Mouse (Mus musculus) kidney, postnatal 10 days (tissue): ENCODE measurements around the gene Cdh4.

Experiments used
- DNase-seq: peaks from one replicate; pipeline ENCODE4 v3.0.0; 2021; ENCODE audit warnings: mixed read lengths

The Cdh4 gene

DNA sequence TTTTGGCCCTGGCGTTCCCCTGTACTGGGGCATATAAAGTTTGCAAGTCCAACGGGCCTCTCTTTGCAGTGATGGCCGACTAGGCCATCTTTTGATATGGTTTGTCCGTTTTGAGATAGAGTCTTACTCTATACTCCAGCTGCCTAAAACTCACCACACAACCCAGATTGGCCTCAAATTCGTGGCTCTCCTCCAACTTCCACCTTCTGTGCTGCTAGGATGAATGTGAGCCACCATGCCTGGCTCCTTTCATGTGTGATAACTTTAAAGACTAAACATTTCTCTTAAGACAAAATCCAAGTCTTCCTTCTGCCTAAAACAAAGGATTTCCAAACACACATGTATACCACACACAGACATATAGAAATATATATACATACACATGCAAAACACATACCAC is 246.7 kb downstream of the Cdh4 start:
- DNase-seq: no peak

DNA sequence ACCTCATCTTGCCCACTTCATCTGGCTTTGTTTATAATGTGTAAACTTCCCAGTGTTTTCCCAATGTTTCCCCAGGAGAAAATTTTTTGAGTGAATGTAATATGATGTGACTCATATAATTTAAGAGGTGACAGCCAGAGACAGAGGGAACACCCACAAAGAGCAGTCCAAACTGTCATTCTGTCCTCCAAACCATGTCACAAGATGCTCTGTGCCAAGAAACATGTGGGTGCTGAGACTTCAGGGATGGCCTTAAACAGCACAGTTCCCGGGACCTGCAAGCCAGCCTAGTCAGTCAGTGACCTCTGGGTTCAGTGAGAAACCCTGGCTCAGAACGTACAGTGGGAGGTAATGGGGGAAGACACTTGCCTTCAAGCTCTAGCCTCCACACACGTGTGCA is 247.5 kb downstream of the Cdh4 start:
- no peak for DNase-seq

DNA sequence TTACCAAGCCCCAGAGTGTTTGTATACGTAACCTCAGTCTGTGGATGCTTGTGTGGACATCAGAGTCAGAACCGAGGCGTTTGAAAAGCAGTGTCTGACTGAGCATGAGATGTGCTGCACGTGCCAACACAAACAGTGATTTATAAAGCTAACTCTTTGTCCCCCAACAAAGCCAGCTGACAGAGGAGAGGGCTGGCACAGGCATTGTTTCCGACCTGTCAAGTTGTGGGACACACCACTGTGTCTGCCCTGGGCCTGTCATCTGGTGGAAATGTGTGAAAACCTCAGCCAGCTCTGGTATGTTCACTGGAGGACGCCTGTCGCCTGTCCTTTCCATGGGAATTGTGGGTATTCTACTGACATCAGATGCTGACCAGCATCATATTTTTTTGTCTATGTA is 248.3 kb downstream of the Cdh4 start:
- no peak for DNase-seq

DNA sequence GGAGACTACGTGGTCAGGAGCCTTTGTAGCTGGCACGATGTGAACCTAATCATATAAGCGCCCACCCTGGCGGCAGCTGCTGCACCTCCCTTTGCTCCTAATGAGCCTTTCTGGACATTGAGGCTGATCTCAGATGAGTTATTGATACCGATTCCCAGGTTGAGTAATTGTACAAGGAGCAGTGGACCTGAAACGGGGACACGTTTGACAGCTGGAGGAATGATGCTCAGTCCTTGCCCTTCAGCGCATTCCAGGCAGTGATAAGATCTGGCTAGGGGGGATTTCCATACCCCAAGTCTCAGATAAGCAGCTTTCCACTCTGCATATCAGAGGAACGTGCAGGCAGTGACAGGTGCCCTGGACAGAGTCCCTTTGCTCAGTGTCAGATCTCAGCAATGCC is 252.7 kb downstream of the Cdh4 start:
- no peak for DNase-seq

DNA sequence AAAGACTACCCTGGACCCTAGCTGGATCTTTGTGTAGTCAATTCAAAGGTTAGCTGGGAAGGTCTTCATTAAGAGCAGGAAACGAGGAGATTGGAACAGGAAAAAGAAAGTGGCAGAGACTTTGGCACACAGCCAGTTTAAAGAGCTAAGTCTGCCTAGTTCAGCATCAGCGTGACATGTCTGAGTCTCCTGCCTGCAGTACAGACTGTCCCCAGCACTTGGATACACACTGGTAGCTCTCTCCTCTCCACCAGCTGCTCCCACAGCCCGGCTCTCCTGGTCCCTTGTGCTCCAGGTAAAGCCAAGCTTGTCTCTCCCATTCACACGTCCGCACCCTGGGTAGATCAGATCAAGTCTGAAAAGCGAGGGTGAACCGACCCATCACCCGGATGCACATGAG is 255.4 kb downstream of the Cdh4 start:
- no peak for DNase-seq

DNA sequence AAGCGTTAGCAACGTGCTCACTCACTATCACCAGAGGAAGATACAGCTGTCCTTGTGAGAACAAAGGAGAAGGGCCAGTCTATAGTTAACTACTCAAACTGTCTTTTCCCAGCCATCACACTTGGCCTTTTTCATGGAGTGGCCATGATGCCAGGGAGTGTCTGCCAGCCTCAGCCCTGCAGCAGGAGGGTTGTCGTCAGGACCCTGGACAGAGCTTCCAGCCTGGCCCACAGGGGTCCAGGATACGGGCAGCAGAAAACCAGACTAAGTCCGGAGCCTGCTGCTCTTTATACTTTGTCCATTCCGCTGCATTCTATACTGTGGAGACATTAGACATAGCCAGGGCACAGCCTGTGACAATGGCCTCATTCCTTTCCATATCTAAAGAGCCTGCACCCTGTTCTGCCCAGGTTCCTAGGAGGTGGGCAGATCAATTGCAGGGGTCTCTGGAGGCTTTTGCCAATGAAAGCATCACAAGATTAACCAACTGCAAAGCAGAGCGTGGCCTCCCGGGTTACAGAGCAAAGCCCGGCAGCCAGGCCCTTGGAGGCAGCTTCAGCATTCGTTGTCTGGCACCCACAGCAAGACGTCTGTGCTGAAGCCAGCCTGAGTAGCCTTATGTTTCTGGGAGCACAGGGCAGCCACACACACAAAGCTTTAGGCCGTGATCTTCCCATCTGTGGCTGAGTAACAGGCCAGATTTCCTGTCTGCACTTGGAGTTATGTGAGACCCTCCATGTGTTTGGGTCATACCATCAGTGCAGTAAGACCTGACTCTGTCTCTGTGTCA is 256.2 kb downstream of the Cdh4 start:
- DNase-seq: peak; percentile 65

DNA sequence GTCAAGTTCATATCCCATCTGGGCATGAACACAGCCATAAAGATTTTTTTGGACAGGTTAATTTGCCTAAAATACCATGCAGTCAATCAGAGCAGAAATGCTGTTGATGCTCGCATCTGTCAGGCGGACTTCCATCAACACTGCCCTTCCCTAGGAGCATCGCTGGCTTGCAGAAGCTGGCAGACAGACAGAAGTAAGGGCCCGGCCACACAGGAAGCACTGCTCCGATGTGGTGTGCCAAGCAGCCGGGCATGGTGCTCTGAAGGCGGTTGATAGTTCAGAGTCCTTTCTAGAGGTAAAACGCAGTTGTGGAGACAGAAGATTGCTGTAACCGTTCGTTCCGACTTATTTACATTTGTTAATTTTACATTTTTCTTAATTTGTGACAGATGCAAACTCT is 262.8 kb downstream of the Cdh4 start:
- no peak for DNase-seq

DNA sequence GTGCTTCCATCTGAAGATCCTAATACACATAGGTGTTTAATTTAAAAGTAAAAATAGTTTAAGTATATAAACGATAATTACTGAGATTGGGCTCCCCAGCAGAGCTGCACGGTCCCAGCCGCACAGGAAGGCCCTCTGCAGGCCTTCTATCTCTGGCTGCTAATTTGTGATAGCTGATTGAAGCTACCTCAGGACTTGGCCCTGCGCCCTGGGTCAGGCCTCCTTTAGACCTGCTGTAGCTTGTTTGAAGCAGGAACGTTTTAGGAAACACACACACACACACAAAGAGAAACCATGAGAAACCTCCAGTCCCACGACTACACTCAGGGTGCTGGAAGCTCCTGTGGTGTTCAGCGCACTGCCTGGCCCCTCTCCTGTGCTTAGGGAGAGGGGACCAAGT is 263.2 kb downstream of the Cdh4 start:
- DNase-seq: no peak

DNA sequence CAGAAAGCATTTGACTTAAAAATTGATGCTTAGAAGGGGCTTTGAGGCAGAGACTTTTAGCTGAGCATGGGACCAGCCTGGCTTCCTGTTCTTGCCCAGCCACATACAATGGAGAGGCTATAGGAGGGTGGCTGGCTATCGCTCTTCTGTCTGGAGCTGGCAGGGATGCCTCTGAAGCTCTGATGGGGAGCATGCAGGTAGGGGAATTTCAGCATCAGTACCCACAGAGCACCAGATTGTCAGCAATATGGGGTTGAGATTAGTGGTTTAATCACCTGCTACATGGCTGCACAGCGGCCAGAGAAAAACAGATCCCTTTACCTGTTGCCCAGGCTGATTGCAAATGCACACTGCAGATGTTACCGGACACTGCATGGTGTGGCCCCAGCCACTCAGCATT is 264.4 kb downstream of the Cdh4 start:
- no peak for DNase-seq

DNA sequence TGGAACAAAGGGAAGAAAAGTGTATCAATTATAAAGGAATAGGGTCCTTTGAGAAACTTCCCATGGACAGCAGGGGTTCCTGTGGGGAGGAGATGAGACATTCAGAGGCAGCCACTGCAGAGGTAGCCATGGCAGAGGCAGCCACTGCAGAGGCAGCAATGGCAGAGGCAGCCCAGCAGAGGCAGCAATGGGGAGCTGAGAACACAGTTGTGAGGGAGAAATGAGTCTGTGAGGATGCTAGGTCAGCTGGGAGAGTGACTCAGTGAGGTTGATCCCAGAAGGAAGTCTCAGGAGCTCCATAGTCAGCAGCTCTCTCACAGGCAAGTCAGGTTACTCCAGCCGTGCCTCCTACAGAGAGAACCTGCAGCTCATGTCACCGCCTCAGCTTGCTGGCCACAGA is 266.9 kb downstream of the Cdh4 start:
- no peak for DNase-seq

DNA sequence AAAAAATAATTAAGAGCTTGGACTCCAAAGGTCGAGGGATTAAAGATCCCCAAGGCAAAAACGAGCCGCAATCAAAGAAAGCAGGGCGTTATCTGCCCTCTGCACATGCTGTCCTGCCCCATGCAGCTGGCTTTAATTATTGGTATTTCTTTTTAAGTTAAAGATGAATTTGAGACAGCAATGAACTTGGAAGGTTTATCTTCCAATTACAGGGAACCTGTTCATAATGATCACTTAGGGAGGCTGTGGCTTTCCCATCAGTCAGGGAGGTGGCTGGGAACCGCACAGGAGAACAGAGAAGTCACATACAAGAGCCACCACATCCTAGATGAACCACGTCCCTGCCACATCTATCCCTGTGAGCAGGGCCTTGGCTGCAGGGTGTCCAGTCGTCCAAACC is 270.5 kb downstream of the Cdh4 start:
- no peak for DNase-seq

DNA sequence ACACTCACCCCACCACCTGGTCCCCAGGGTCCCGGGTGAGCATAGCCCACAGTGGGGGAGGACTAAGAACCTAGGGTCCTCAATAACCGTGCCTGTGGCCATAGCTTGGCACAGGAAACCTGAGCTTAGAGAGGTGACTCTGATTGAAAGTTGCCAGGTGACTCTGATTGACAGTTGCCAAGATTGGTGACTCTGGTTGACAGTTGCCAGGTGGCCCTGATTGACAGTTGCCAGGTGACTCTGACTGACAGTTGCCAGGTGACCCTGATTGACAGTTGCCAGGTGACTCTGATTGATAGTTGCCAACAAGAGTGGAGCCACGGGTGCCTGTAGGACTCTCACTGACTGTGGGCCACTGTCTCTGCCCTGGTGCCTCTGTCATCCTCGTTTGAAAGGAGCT is 271.1 kb downstream of the Cdh4 start:
- DNase-seq: no peak

DNA sequence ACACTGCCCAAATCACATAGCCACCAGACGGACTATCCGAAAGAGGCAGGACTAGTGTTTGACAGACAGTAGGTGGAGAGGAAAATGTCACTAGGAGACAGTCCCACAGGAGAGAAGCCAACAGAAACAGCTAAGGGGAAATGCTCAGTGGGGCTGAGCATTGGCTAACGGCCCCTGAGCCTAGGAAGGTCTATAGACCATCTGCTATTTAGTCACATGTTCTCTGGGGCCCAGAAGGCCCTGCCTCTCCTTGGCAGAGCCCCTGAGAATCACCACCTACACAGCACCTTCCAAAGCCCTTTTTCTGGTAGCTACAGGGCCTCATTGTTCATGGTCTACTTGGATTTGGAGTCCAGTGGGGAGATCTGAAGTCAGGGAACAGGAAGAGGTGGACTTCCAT is 271.9 kb downstream of the Cdh4 start:
- DNase-seq: no peak

DNA sequence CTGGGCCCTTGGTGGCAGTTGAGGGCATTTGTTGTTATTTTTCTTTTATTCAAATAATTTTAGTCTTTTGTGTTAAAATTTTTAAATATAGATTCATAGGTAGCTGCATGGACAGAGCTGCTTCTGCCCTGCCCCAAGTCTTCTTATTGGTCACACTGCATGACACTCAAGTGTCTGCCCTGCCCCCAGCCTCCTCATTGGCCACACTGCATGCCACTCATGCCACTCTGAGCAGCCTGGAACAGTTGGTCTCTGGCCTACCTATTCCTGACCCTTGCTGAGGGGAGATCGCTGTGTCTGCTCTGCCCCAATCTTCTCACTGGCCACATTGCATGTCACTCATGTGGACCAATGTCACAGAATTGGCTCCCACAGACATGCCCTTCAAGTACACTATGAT is 273.1 kb downstream of the Cdh4 start:
- DNase-seq: no peak

DNA sequence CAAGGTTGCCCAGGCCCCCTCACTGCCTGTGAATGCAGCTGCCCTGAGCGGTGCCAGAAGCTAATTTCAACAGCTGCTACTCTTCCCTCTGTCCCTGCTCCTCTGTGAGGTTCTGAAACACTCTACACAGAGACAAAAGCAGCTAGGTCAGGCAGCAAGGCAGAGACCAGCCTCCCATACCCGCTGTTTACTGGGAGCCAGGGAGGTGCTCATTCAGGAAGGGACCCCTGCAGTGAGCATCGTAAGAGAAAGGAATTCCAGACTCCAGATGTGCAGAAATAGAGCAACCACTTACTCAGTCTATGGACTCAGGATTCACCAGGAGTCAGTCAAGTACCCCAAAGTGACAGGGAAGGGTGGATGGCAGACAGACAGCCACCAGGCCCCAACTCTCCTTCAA is 278.1 kb downstream of the Cdh4 start:
- DNase-seq: no peak

DNA sequence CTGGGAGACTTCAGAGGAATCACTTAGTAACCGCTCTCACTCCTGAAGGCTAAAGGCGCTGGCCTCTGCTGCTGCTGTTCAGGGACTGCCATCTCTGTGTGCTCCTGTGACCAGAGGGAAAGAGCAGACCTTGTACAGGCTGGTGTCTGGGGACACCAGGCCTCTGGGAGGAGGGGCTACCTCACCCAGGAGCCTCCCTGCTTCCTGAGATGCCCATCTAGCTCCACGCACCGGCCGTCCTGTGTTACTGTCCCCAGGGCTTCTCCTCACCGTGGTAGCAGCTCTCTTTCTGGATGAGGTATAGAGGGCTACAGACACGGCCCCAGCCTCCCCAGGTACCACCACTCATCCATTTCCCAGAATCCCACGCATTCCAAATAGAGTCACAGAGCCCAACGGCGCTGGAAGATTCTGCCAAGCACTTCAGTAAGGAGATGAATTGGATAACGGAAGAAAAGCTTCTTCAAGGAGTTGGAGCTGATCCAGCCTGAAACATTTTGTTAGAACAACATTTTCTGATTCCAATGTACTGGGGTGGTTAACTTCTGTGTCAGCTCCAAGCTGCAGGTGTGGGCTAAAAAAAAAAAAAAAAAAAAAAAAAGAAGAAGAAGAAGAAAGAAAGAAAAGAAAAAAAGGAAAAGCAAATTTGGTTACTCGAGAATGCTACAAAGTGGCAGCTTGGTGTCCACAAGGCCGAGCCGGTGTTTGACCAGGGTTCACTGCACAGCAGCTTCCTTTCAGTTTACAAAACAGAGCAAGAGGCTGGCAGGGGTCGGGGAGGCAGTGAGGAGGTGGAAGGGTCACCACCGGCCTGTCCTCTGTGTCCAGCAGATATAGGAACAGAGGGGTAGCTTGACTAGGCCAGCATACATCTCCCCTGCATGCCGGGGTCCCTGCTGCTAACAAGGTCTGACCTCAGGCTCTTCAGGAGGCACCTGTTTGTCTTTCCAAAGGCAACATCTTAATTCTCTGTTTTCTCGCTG is 279.6 kb downstream of the Cdh4 start:
- DNase-seq: no peak

DNA sequence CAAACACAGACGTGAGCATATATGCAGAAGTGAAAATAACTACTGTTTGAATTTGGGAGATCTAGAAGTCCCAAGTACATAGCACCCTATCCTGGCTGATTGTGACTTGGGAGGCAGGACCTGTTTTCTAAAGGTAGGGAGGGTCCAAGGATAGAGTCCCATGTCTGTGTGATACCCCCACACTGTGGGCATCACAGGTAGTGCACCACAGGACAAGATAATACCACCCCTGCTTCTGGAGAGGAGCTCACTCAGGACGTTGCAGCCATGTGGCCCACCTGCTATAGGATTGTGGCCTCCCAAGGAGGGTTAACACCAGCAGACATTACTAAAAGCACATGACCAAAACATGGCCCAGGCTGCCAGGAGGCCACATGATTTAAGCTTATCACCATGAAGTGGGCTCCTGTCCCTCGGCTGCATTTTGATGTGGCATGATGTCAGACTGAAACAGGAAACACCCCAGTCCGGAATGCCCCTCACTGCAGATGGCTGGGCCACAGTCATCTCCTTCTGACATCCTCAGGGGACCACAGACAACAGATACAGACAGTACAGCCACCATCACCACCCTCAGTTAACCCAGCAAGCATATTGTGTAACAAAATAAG is 280.6 kb downstream of the Cdh4 start:
- DNase-seq: no peak

DNA sequence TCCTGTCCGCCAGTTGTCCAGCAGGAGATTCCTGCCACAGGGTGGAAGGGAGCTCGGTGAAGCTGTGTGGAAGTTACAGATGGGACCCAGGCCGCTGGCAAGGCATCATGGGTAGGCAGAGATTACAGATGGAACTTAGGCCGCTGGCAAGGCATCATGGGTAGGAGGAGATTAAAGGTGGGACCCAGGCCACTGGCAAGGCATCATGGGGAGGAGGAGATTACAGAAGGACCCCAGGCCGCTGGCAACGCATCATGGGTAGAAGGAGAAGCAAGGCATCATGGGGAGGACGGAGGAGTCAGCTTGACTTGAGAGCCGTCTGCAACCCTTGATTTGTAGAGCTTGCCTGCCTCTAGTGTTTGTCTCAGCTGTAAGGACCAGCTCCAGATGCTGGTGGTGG is 281.2 kb downstream of the Cdh4 start:
- no peak for DNase-seq

DNA sequence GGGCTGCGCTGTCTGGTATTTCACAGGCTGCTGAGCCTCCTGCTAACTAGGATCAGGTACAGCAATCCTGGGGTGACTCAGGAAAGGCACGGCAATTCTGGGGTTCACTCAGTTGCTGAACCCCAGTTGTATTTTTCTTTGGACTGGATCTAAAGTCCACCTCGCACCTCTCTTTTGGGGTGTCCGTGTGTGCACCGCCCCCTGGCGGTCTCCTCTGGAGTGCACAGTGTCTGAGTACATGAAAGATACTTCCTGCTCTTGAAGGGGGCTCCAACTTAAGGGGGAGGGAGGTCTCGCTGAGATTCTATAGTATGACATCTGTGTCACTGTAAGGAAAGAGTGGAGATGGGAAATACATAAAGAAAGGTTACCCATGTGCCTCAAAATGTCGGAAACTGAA is 286.8 kb downstream of the Cdh4 start:
- DNase-seq: peak; percentile 38

DNA sequence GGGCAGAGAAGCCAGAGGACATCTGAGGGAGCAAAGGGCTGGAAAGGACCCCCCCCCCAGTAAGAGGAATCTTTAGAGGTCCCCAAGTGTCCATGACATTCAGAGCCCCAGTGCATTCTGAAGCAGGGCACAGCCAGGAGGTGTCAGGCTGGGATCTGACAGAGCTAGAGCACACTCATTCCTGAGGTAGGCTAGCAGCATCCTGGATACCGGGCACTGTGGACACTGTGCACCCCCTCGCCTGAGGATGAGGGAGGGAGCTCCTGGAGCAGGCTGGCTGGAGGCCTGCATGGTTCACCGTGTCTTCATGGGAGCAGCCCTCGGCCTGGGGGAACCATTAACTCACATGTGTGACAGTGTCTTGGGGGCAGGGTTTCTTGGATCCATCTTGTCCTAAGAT is 287.6 kb downstream of the Cdh4 start:
- DNase-seq: no peak

DNA sequence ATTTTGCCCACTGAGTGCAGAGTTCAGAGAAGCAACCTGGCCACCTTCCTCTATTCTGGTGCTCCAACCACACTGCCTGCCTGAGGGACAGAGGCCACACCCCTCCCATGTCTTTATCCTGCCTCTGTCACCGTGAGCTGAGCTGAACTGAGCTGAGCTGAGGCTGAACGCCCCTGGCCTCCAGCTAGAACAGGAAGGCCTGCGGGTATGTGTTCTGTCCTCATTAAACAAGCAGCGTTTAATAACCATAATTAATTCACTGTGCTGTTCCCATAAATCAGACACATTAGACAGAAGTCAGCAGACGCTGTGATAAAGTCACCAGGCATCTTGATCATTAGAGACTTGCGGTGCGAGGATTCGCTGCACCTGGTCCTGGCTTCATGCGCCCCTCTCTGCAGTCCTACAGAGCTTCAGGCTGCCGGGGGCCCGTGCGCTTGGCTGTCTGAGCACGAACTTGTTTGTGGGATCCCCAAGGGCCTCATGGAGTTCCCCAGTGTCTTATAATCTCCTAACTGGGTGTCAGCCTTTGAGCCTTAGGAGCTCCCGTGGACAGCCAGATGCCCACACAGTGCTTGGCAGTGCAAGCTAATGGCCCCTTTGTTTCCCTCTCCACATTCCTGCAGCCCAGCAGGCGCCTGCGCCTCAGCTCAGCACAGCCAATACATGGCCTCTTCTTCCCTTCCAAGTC is 291.1 kb downstream of the Cdh4 start:
- no peak for DNase-seq

DNA sequence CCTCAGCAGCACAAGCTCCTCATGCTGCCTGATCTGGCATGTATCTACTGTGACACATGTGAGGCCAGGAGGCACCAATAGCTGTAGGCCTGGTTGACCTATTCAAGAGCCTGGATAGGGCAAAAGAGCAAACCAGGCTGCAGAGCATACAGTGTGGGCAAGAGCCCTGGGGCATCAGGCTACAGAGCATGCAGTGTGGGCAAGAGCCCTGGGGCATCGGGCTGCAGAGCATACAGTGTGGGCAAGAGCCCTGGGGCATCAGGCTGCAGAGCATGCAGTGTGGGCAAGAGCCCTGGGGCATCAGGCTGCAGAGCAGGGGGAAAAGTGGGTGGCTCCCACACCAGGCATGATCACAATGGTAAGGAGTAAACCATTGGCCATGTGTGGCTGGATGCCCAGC is 300.2 kb downstream of the Cdh4 start:
- DNase-seq: no peak

DNA sequence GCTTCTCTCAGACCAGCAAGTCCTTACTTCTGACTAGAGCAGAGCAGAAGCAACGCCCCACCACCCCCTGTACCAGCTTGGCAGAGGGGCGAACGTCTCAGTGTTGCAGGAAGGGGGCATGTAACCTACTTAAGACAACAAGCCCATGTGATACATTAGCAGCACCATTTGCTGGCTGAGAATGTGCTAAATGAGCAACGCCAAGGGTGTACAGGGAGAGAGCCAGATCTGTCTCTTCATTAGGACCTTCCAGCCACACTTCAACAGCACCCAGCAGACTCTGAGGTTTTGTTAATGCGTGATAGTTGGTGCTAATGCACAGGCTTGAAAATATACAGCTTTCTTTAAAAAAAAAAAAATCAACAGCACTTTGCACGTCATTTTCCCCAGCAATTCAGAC is 300.6 kb downstream of the Cdh4 start:
- DNase-seq: no peak
